Mouse (Mus musculus) brain, adult 2 months (tissue): ENCODE measurements around the gene Ubxn2a.

ENCODE experiments used
- DNase-seq: peaks from one replicate; pipeline ENCODE4 v3.0.0; 2011; ENCODE audit warnings: low read depth, low spot score

Ubxn2a gene

GRCm38 (mm10) chr12:4836959-4837358 is 70.5 kb downstream of the Ubxn2a start:
- DNase-seq, result no peak
